Mouse (Mus musculus): Measurements from ENCODE around the gene Jph2. TPM values are rescaled to one million over a fixed set of nuclear protein-coding genes. Genes with fewer than 3 reads are reported as not detected.

Jph2 gene
- polyA plus RNA-seq (2012; fragmentation: generic; extraction: Trizol): under 1 TPM in 1 of 2 experiments, not detected in 1; under 0.01 TPM

DNA sequence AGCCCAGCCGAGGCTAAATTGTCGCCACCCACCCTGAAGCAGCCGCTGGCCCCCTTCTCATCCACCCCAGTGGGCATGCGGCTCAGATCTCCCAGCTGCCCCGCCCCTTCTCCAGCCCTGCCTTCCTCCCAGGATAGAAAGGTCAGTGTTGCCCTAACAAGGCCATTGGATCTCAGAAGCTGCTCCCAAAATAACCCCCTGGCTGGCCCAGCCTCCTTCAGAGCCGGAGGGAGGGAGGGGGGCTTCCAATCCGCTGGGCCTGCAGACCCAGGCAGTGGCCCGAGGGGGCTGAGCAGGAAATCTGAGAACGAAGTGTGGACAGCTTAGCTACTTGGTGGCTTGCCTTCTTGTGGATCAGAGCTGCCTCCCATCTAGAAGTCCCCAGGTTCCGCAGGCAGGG is at the start of gene Jph2:
Jph2 (minus strand) TSS at position 89 of the 400 bp plus-strand sequence.

DNA sequence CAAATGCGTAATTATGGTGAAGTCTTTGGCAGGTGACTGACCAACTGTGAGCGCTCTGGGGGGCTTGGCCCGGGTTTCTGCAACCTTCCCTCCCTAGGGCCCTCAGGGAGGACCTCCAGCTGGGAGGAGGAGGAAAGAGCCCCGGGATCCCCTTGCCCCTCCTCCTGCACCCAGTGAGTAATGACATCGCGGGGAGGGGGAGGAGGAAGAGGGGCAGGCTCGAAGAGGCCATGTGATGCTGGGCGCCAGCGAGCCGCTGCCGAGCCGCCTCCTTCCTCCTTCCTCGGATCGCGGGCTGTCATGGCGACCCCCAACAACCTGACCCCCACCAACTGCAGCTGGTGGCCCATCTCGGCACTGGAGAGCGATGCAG is 40.4 kb upstream of the Jph2 start, which contains the start of gene Gdap1l1:
Gdap1l1 (plus strand) TSS at position 231 of the 373 bp plus-strand sequence.

DNA sequence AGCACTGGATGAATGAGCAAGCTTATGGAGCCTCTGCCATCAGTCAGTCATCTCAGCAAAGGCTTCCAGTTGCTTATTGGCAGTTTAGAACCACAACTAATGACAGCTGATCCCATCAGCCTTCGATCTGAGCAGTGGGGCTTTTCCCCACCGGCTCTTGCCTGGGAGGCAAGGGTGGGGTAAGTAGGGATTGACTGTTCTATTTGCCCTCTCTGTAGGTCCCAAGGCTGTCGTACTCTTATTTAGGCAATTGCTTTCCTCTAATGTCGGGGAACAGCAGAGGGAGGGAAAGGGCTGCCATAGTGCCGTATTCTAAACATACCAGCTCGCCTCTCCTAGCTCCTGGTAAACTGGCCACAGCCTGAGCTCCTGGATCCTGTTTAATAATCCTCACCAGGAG is 26.8 kb upstream of the Jph2 start, which contains the start of gene Oser1:
Oser1 (minus strand) TSS at position 101 of the 400 bp plus-strand sequence.

Other genes with a start within 250 kb of the Jph2 start
- not detected for gene Tox2, start 194.9 kb downstream of the Jph2 start, polyA plus RNA-seq (2012; fragmentation: generic; extraction: Trizol)
- gene Oser1, start 26.7 kb upstream of the Jph2 start, polyA plus RNA-seq (2012; fragmentation: generic; extraction: Trizol): 10 to 100 TPM; 17.3 to 31.8 TPM
- gene Gdap1l1, start 40.5 kb upstream of the Jph2 start, polyA plus RNA-seq (2012; fragmentation: generic; extraction: Trizol): under 1 TPM; 0.27 to 0.34 TPM
- 1 to 10 TPM; 4.9 to 5.2 TPM for gene Fitm2, start 74.6 kb upstream of the Jph2 start, polyA plus RNA-seq (2012; fragmentation: generic; extraction: Trizol)
- gene R3hdml, start 94.3 kb upstream of the Jph2 start, polyA plus RNA-seq (2012; fragmentation: generic; extraction: Trizol): under 1 TPM in 1 of 2 experiments, not detected in 1; 0.13 TPM
- not detected for gene Hnf4a, start 108.8 kb upstream of the Jph2 start, polyA plus RNA-seq (2012; fragmentation: generic; extraction: Trizol)
- 10 to 100 TPM in 1 of 2 experiments, 1 to 10 TPM in 1; 3.0 to 11.3 TPM for gene Ttpal, start 204.3 kb upstream of the Jph2 start, polyA plus RNA-seq (2012; fragmentation: generic; extraction: Trizol)
- gene Serinc3, start 247.1 kb upstream of the Jph2 start, polyA plus RNA-seq (2012; fragmentation: generic; extraction: Trizol): 10 to 100 TPM in 1 of 2 experiments, 1 to 10 TPM in 1; 2.8 to 45.0 TPM

Measured in C3H10T1/2 (cell line).